Mouse (Mus musculus) embryo, embryonic 9.5 days (tissue): ENCODE measurements around the gene Tmem255b.

Experiments used
- DNase-seq: peaks from one replicate; pipeline ENCODE4 v3.0.0-alpha.2; 2017; ENCODE audit errors: extremely low spot score

Tmem255b gene

GRCm38 (mm10) chr8:13434889-13435288, at the start of gene Tmem255b:
TSS of gene Tmem255b (plus strand) at chr8:13435189.
- DNase-seq: no peak

- no peak for DNase-seq
Measured at GRCm38 (mm10) chr8:13386366-13386765, 48.6 kb upstream of the Tmem255b start.

DNA sequence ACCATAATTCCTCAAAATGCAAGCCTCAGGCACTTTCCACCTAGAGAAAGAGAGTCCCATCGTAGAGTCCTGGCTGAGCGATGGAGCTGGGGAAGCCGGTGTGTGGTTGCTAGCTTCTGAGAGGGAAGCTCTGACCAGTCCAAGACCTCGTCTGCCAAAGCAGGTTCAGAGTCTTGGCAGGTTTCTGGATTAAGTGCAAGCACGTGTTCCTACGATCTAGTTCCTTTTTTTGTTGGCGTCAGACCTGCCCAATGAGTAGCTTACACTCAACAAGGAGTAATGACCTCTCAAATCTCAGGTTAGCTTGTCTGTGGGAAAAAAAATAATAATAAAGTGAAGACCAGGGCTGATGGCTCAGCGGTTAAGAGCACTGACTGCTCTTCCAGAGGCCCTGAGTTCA, 47.3 kb upstream of the Tmem255b start:
- DNase-seq: no peak

DNA sequence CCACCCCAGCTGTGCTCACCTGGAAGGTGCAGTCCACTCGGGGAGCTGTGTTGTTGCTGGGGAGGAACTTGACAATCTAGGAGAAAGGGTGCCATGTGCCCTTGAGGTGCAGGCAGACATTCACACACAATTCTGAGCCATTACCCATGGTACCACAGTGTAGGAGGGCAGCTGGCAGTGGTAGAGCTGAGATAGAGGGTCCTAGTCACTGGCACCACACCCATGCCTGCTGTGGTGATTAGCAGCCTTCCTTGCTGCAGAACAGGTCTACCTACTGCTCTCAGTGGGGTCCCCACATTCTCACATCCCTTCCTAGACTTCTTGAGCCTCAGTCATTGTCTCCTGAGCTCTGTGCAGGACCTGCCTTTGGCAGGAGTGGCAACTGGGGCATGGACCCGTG, 46.2 kb upstream of the Tmem255b start:
- no peak for DNase-seq

DNA sequence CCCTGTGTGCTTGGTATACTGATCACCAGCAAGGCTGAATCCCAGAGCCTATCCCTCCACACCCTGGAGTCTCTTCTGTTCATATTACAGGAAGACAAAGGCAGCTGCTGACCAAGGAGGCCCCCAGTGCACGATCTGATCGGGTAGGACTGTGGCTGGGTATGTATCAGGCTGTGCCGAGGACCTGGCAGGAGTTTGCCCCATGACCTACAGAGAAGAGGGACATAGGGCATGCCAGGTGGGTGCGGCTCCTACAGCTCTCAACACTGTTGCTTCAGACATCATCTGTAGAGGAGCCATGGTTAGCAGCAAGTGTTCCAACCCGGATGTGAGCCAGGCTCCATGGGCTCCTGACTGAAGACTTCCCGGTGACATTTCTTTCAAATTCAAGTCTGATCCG, 41.1 kb upstream of the Tmem255b start:
- no peak for DNase-seq

GRCm38 (mm10) chr8:13396725-13397124, 38.3 kb upstream of the Tmem255b start, which contains the start of gene Atp4b:
TSS of gene Atp4b (minus strand) at chr8:13396825.
- no peak for DNase-seq

GRCm38 (mm10) chr8:13403517-13403916, 31.5 kb upstream of the Tmem255b start:
- no peak for DNase-seq

- DNase-seq: no peak
Measured at GRCm38 (mm10) chr8:13404666-13405131, 30.3 kb upstream of the Tmem255b start, which contains the start of gene Grk1. TSS of gene Grk1 (plus strand) at chr8:13405081.

DNA sequence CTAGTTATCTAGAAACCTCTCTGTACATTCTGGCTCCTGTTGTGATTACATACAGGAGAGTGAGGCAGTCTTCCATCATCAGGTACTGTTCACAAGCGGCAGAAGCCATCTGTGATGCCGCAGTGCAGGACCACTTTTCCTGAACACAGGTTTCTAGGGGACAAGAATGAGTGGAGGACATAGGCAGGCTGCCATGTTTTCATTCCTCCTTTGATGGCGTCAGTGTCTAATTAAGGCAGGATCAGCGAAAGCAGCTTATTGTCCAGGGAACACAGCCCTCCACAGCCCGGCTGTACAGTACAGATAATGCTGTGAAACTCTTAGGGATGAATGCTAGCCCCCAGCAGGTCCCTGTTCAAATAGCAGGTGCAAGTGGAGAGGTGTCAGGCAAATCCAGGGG, 29.0 kb upstream of the Tmem255b start:
- DNase-seq: no peak

DNA sequence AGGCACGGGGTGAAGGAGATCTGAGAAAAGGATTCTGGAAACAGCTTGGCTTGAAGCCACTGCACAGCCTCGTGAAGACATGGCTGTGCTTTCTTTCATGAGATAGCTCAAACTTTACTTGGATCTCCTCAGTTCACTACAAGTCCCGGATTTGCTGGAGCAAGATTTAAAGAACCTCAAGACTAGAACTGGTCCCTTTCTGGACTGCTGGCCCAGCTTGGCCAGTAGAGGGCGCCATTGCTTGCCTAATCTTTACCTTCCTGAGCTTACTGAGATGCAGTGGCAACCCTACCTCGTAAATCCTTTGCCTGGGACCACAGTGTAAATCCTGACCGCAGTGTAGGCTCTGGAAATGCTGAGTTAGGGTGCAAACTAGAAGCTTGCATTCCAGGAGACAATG, 23.4 kb upstream of the Tmem255b start:
- DNase-seq: peak; percentile 67

DNA sequence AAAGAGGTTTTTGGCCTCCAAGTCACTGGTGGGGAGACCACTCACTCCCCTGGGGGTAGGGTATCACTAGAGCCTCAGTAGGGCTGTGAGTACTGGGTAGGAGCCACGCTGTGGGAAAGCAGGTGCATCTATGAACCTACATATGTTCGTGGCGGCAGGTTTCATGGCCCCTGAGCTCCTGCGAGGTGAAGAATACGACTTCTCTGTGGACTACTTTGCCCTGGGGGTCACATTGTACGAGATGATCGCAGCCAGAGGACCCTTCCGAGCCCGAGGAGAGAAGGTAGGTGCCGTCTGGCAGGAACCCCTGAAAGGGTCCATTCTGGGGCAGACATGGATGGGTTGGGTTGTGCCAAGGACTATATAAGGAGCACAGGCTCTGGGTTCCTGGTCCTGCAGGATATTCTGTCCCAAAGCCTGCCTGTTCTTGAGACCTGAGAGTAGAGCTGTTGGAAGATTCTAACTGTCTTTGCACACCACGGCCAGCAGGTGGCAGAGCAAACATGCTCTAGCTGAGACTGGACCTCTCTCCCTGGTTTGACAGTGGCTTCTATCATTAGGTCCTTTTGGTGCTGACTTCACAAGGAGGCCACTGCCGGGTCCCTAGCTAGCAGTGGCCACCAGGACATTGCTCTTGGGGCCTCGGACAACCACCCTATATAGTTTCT, 22.0 kb upstream of the Tmem255b start:
- peak; percentile 61 for DNase-seq

DNA sequence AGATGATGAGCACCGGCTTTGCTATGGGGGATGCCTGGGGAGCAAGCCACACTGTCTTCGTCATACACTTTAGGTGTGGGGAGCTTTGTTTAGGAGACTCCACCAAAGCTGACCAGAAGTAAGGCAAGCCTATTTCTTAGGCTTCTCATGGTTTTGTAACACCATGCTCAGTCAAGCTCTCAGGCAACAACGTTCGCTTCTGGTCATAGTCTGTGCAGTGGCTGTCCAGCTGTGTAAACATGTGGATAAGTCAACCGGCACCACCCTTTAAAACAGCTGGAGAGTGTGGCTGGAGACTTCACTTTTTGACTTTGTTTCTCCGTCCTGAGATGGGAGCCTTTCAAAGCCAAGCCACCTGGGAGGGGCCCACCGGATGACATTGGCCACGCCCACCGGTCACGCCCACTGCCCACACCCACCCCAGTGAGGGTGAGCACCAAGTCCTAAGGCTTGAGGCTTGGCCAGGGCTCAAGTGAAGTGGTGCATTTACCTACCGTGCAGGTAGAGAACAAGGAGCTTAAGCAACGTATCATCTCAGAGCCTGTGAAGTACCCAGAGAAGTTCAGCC, 21.1 kb upstream of the Tmem255b start:
- DNase-seq: no peak

DNA sequence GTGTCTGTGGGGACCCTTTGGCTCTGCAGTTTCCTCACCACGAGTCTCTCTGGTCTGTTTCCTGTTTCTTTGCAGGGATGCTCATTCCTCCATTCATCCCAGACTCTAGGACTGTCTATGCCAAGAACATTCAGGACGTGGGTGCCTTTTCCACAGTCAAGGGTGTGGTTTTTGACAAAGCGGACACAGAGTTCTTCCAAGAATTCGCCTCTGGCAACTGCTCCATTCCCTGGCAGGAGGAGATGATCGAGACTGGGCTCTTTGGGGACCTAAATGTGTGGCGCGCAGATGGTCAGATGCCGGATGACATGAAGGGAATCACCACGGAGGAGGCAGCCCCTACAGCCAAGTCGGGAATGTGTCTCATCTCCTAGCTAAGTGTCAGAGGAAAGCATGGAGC, 19.1 kb upstream of the Tmem255b start:
- no peak for DNase-seq

GRCm38 (mm10) chr8:13419111-13419639, 15.8 kb upstream of the Tmem255b start:
- no peak for DNase-seq

GRCm38 (mm10) chr8:13420970-13421369, 14.0 kb upstream of the Tmem255b start:
- DNase-seq: no peak

GRCm38 (mm10) chr8:13427351-13427750, 7.6 kb upstream of the Tmem255b start:
- no peak for DNase-seq

DNA sequence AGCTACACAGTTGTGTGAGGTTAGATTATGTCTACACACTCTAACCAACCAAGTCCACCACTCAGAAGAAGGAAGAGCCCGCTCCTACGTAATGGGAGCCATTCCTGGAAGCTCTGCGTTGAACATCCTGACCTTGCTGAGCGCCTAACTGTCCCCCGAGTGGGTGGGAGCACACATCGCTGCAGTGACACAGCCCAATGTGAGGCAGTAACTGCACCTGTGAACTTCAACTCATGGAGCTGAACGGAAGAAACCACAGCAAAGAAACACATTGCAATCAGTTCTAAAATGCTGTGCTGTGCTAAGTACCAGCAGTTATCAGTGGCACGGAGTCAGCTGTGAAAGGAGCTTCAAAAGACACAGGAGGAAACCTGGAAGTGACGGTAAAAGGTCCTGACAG, 6.8 kb upstream of the Tmem255b start:
- no peak for DNase-seq

GRCm38 (mm10) chr8:13430412-13430811, 4.6 kb upstream of the Tmem255b start:
- DNase-seq: no peak

DNA sequence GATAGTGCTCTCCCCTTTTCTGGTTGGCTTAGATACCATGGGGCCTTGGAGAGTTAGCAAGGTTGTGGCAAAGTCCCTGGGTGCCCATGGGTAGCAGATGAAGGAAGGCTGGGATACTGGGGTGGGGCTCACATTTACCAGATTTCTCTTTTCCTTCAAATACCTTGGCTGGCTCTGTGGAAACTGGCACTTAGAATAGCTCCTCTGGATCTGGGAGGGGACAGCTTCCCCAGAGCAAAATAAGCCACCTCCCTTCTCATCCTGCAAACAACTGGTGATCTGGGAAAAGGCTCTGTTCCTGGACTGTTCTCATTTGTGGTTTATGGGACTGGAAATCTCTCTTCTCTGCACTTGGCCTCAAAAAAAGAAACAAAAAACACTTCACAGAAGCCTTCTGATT, 4.1 kb upstream of the Tmem255b start:
- DNase-seq: no peak

DNA sequence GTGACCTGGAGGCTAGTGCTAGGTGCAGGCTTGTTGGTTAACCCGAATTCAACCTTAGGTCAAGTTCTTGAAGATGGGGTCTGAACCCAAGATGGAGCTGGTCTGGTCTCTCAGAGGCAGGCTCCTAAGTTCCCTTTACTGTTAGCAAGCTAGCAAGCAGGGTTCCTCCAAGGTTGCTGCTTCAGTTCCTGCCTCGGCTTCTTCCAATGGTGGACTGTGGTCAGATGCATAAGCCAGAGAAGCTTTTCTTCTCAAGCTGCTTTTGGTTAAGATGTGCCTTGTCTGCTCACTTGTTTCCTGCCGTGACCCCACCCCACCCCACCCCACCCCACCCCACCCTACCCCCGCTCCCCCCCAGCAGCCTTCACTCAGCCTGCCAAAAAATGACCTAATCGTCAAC, 1.9 kb upstream of the Tmem255b start:
- no peak for DNase-seq

DNA sequence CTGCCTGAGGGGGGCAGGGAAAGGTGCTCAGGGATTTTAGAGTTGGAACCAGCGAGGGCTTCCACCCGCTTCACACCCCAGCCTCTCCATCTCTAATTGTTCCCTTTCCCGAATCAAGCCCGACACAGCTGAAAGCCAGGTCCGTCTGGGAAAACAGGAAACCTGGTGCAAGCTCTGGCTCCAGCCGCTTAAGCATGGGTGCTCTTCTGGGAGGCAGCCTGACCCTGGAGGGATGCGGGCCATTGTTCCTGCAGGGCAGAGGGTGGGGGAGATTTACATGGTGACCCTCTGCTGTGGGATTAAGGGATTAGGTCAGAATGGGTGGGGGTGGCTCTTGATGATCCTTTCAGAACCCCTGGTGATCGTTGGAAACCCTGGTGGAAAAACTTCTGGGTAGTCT, 1.1 kb downstream of the Tmem255b start:
- no peak for DNase-seq

- DNase-seq: no peak
Measured at GRCm38 (mm10) chr8:13437531-13437930, 2.5 kb downstream of the Tmem255b start.

DNA sequence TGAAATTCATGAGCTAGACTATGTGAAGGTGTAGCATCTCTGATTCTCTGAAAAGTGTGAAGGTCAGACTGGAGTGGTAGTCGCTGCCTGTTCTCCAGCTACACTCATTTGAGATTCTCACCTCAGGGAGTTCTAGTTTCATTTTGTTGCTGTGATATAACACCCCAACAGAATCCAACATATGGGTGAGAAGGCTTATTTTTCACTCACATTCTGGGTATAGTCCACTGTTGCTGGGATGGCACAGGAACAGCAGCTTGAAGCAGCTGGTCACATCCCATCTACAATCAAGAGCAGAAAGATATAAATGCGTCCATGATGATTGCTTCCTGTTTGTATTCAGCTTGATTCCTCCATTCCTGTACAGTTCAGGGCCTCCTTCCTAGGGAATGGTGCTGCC, 7.2 kb downstream of the Tmem255b start:
- no peak for DNase-seq
